Mouse (Mus musculus): ENCODE measurements around the gene Dnaja3. TPM values are rescaled to one million over a fixed set of nuclear protein-coding genes. Genes with fewer than 3 reads are reported as not detected.

Gene Dnaja3
- polyA plus RNA-seq, 1 experiment from 2014 or later: 49.1 TPM

- Histone ChIP-seq H3K4me3 (ENCODE audit: low read depth, low read length) (no peak overlapping the region), H3K27me3 (ENCODE audit: control insufficient read depth, insufficient read depth, low read length) (no peaks in the 10 kb centered on the region), H3K4me1 (replicated peaks; ENCODE audit: control insufficient read depth, insufficient read depth, low read length) (no peaks in the 10 kb centered on the region), H3K9ac (ENCODE audit: low read depth, low read length) (no peak overlapping the region), H3K27ac (ENCODE audit: low read depth, low read length) (no peak overlapping the region), H3K9me3 (ENCODE audit: control insufficient read depth, low read length) (no peaks in the 10 kb centered on the region), H3K4me2 (replicated peaks; ENCODE audit: low read depth, low read length) (no peak overlapping the region), H3K36me3 (ENCODE audit: control insufficient read depth, insufficient read depth, low read length) (0 out of 2 replicates have a peak, but pooled peaks cover 2% of the 10 kb centered on the region)
- DNase-seq (ENCODE audit: low spot score): no peak
- WGBS: 13% methylated on average over 2 of the region's 2 CpGs
- ATAC-seq (ENCODE audit: low FRiP score): no peak
Measured at GRCm38 (mm10) chr16:4659326-4659725, 19.5 kb downstream of the Dnaja3 start.

GRCm38 (mm10) chr16:4661605-4662004 lies 21.8 kb downstream of the Dnaja3 start:
- Histone ChIP-seq H3K4me3 (ENCODE audit: low read depth, low read length) (no peak overlapping the region), H3K4me2 (replicated peaks; ENCODE audit: low read depth, low read length) (no peak overlapping the region), H3K27me3 (ENCODE audit: control insufficient read depth, insufficient read depth, low read length) (no peaks in the 10 kb centered on the region), H3K27ac (ENCODE audit: low read depth, low read length) (no peak overlapping the region), H3K9ac (ENCODE audit: low read depth, low read length) (no peak overlapping the region), H3K4me1 (replicated peaks; ENCODE audit: control insufficient read depth, insufficient read depth, low read length) (no peaks in the 10 kb centered on the region), H3K36me3 (ENCODE audit: control insufficient read depth, insufficient read depth, low read length) (0 out of 2 replicates have a peak, but pooled peaks cover 2% of the 10 kb centered on the region), H3K9me3 (ENCODE audit: control insufficient read depth, low read length) (no peaks in the 10 kb centered on the region)
- DNase-seq (ENCODE audit: low spot score): no peak
- ATAC-seq (ENCODE audit: low FRiP score): no peak
- WGBS: 78% methylated on average over 2 of the region's 2 CpGs

GRCm38 (mm10) chr16:4663806-4664205 lies 24.0 kb downstream of the Dnaja3 start:
- ATAC-seq (ENCODE audit: low FRiP score) (no peak), DNase-seq (ENCODE audit: low spot score) (no peak)
- 88% methylated on average over 2 of the region's 2 CpGs for WGBS

GRCm38 (mm10) chr16:4665726-4666125 lies 25.9 kb downstream of the Dnaja3 start:
- H3K36me3 ChIP-seq (ENCODE audit: control insufficient read depth, insufficient read depth, low read length): no peaks in the 10 kb centered on the region
- 100% methylated on average over 2 of the region's 2 CpGs for WGBS
- no peaks in the 10 kb centered on the region for H3K27me3 ChIP-seq (ENCODE audit: control insufficient read depth, insufficient read depth, low read length)
- no peak for DNase-seq (ENCODE audit: low spot score)
- H3K9ac ChIP-seq (ENCODE audit: low read depth, low read length): no peak overlapping the region
- H3K27ac ChIP-seq (ENCODE audit: low read depth, low read length): no peak overlapping the region
- H3K9me3 ChIP-seq (ENCODE audit: control insufficient read depth, low read length): no peaks in the 10 kb centered on the region
- H3K4me1 ChIP-seq (replicated peaks; ENCODE audit: control insufficient read depth, insufficient read depth, low read length): no peaks in the 10 kb centered on the region
- no peak overlapping the region for H3K4me3 ChIP-seq (ENCODE audit: low read depth, low read length)
- H3K4me2 ChIP-seq (replicated peaks; ENCODE audit: low read depth, low read length): no peak overlapping the region
- ATAC-seq (ENCODE audit: low FRiP score): no peak

More at GRCm38 (mm10) chr16:4663806-4664205, 24.0 kb downstream of the Dnaja3 start:
- no peaks in the 10 kb centered on the region for H3K4me1 ChIP-seq (replicated peaks; ENCODE audit: control insufficient read depth, insufficient read depth, low read length)
- H3K36me3 ChIP-seq (ENCODE audit: control insufficient read depth, insufficient read depth, low read length): 0 out of 2 replicates have a peak, but pooled peaks cover 2% of the 10 kb centered on the region
- no peak overlapping the region for H3K9ac ChIP-seq (ENCODE audit: low read depth, low read length)
- no peak overlapping the region for H3K4me2 ChIP-seq (replicated peaks; ENCODE audit: low read depth, low read length)
- no peak overlapping the region for H3K27ac ChIP-seq (ENCODE audit: low read depth, low read length)
- H3K27me3 ChIP-seq (ENCODE audit: control insufficient read depth, insufficient read depth, low read length): no peaks in the 10 kb centered on the region
- no peaks in the 10 kb centered on the region for H3K9me3 ChIP-seq (ENCODE audit: control insufficient read depth, low read length)
- no peak overlapping the region for H3K4me3 ChIP-seq (ENCODE audit: low read depth, low read length)

GRCm38 (mm10) chr16:4667190-4667808 lies 27.5 kb downstream of the Dnaja3 start:
- Histone ChIP-seq H3K27ac (ENCODE audit: low read depth, low read length) (no peak overlapping the region), H3K9ac (ENCODE audit: low read depth, low read length) (no peak overlapping the region), H3K27me3 (ENCODE audit: control insufficient read depth, insufficient read depth, low read length) (no peaks in the 10 kb centered on the region), H3K36me3 (ENCODE audit: control insufficient read depth, insufficient read depth, low read length) (no peaks in the 10 kb centered on the region), H3K4me3 (ENCODE audit: low read depth, low read length) (no peak overlapping the region), H3K4me2 (replicated peaks; ENCODE audit: low read depth, low read length) (no peak overlapping the region), H3K9me3 (ENCODE audit: control insufficient read depth, low read length) (no peaks in the 10 kb centered on the region), H3K4me1 (replicated peaks; ENCODE audit: control insufficient read depth, insufficient read depth, low read length) (no peaks in the 10 kb centered on the region)
- ATAC-seq (ENCODE audit: low FRiP score): peak; percentile 71
- WGBS: 29% methylated on average over 3 of the region's 3 CpGs
- peak; percentile 93 for DNase-seq (ENCODE audit: low spot score)

GRCm38 (mm10) chr16:4670317-4670716 lies 30.5 kb downstream of the Dnaja3 start:
- no peak overlapping the region for H3K27ac ChIP-seq (ENCODE audit: low read depth, low read length)
- H3K4me3 ChIP-seq (ENCODE audit: low read depth, low read length): no peak overlapping the region
- ATAC-seq (ENCODE audit: low FRiP score) (no peak), DNase-seq (ENCODE audit: low spot score) (no peak)
- no peak overlapping the region for H3K9ac ChIP-seq (ENCODE audit: low read depth, low read length)
- no peaks in the 10 kb centered on the region for H3K4me1 ChIP-seq (replicated peaks; ENCODE audit: control insufficient read depth, insufficient read depth, low read length)
- WGBS: 84% methylated on average over 5 of the region's 5 CpGs
- H3K4me2 ChIP-seq (replicated peaks; ENCODE audit: low read depth, low read length): no peak overlapping the region
- H3K9me3 ChIP-seq (ENCODE audit: control insufficient read depth, low read length): no peaks in the 10 kb centered on the region
- H3K27me3 ChIP-seq (ENCODE audit: control insufficient read depth, insufficient read depth, low read length): no peaks in the 10 kb centered on the region
- H3K36me3 ChIP-seq (ENCODE audit: control insufficient read depth, insufficient read depth, low read length): no peaks in the 10 kb centered on the region

GRCm38 (mm10) chr16:4674091-4674490 lies 34.3 kb downstream of the Dnaja3 start:
- H3K4me2 ChIP-seq (replicated peaks; ENCODE audit: low read depth, low read length): no peak overlapping the region
- no peaks in the 10 kb centered on the region for H3K27me3 ChIP-seq (ENCODE audit: control insufficient read depth, insufficient read depth, low read length)
- H3K4me3 ChIP-seq (ENCODE audit: low read depth, low read length): no peak overlapping the region
- 89% methylated on average over 4 of the region's 4 CpGs for WGBS
- H3K9me3 ChIP-seq (ENCODE audit: control insufficient read depth, low read length): no peaks in the 10 kb centered on the region
- ATAC-seq (ENCODE audit: low FRiP score) (no peak), DNase-seq (ENCODE audit: low spot score) (no peak)
- no peak overlapping the region for H3K9ac ChIP-seq (ENCODE audit: low read depth, low read length)
- H3K36me3 ChIP-seq (ENCODE audit: control insufficient read depth, insufficient read depth, low read length): no peaks in the 10 kb centered on the region
- no peak overlapping the region for H3K27ac ChIP-seq (ENCODE audit: low read depth, low read length)
- H3K4me1 ChIP-seq (replicated peaks; ENCODE audit: control insufficient read depth, insufficient read depth, low read length): peaks cover 3% of the 10 kb centered on the region; the same call in 1 of the 2 replicates

- Histone ChIP-seq H3K9ac (ENCODE audit: low read depth, low read length) (no peak overlapping the region), H3K27me3 (ENCODE audit: control insufficient read depth, insufficient read depth, low read length) (no peaks in the 10 kb centered on the region), H3K4me3 (ENCODE audit: low read depth, low read length) (no peak overlapping the region), H3K4me2 (replicated peaks; ENCODE audit: low read depth, low read length) (no peak overlapping the region), H3K4me1 (replicated peaks; ENCODE audit: control insufficient read depth, insufficient read depth, low read length) (peaks cover 3% of the 10 kb centered on the region; the same call in 1 of the 2 replicates), H3K36me3 (ENCODE audit: control insufficient read depth, insufficient read depth, low read length) (no peaks in the 10 kb centered on the region), H3K27ac (ENCODE audit: low read depth, low read length) (no peak overlapping the region), H3K9me3 (ENCODE audit: control insufficient read depth, low read length) (no peaks in the 10 kb centered on the region)
- 85% methylated on average over 5 of the region's 5 CpGs for WGBS
- no peak for ATAC-seq (ENCODE audit: low FRiP score)
- DNase-seq (ENCODE audit: low spot score): no peak
Measured at GRCm38 (mm10) chr16:4676836-4677235, 37.0 kb downstream of the Dnaja3 start.

GRCm38 (mm10) chr16:4678080-4678479 lies 38.3 kb downstream of the Dnaja3 start:
- H3K4me3 ChIP-seq (ENCODE audit: low read depth, low read length): 0 out of 2 replicates have a peak overlapping the region, but pooled peaks have one; percentile 58
- no peaks in the 10 kb centered on the region for H3K27me3 ChIP-seq (ENCODE audit: control insufficient read depth, insufficient read depth, low read length)
- no peak overlapping the region for H3K27ac ChIP-seq (ENCODE audit: low read depth, low read length)
- no peaks in the 10 kb centered on the region for H3K9me3 ChIP-seq (ENCODE audit: control insufficient read depth, low read length)
- H3K9ac ChIP-seq (ENCODE audit: low read depth, low read length): no peak overlapping the region
- H3K4me2 ChIP-seq (replicated peaks; ENCODE audit: low read depth, low read length): no peak overlapping the region
- no peak for ATAC-seq (ENCODE audit: low FRiP score)
- peaks cover 3% of the 10 kb centered on the region; the same call in 1 of the 2 replicates for H3K4me1 ChIP-seq (replicated peaks; ENCODE audit: control insufficient read depth, insufficient read depth, low read length)
- no peak for DNase-seq (ENCODE audit: low spot score)
- H3K36me3 ChIP-seq (ENCODE audit: control insufficient read depth, insufficient read depth, low read length): no peaks in the 10 kb centered on the region
- 81% methylated on average over 5 of the region's 5 CpGs for WGBS

Data from hindbrain, embryonic 11.5 days (tissue).